Mouse (Mus musculus) cerebellum, postnatal 25 days (tissue): ENCODE measurements around the gene Wwox.

Source experiments
- DNase-seq, 2 experiments: peaks; one replicate each; pipeline ENCODE4 v3.0.0; 2021; ENCODE audit warnings: mixed read lengths in 2 of 2

Gene Wwox

DNA sequence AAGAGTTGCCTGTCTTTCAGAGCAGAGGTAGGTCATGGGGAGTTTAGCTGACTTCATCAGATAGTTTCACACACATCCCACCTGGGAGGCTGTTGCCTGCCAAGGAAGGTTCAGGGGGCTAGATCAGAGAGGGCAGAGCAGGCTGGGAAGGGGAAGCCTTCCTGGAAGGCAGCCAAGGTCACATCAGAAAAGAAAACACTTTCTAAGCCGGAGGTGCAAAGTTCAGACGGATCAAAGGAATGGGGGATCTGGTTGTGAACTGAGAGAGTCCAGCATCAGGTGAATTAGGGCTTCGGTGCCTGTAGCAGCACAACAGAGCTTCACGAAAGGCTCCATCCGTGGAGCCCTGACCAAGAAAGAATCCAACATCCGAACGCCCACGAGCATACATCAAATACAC, 488.0 kb downstream of the Wwox start:
- DNase-seq = no peak

DNA sequence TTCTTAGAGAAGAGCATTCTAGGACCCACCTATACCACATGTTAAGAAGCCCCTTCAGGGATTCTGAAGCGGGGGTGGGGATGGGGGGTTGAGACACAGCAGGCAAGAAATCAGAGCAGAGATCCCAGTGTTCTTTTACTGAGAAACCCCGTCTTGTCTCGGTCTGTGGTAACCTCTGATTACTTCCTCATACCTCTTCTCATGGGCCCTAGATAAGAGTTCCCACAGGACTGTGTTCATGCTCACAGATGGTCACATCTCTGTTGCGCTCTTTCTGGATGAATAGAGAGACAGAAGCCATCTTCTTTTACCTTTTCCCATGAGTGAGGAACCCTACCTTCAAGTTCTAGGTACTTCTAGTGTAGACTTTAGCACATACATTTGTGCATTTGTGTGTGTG, 488.5 kb downstream of the Wwox start:
- no peak for DNase-seq

DNA sequence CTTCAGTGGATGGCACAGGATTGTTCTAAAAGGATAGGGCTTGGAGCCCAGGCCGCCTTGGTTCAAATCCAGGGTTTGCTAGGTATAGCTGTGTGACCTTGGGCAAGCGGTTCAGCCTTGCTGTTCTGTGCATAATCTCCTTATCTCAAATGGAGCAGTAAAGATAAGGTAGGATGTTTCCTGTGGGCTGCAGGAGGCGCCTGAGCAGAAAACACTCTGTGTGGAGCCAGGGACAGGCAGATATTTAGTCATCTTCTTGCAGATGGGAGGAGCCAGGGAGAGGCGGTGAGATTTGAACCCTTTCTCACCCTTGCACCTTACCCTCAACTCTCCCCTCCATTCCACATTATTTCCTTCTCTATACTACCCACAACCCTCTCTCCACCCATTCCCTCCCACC, 490.1 kb downstream of the Wwox start:
- DNase-seq = no peak

DNA sequence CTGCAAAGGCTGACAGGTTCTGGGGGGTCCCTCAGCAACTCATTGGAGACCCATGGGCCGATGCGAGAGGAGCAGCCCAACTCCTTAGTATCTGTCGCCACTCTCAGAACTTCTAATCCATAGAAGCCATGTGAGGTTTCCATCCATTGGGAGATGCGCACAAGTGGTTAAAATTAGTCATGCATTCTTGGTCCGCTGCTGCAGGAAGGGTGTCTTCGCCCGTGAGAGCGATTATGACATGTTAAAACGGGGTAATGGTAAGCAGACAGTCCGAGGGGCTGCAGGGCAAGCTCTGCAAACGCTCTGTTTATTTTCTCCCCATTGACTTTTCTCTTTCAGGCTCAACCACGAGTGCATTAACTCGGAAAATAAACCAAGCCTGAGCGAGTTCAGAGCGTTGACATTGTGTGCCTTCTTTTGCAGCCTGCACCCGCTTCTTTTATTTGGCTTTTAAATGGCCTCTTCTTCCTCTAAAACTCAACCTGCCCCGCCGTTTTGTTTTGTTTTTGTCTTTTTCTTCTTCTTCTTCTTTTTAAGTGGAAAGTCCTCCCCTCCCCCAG, 492.7 kb downstream of the Wwox start:
- DNase-seq = no peak

DNA sequence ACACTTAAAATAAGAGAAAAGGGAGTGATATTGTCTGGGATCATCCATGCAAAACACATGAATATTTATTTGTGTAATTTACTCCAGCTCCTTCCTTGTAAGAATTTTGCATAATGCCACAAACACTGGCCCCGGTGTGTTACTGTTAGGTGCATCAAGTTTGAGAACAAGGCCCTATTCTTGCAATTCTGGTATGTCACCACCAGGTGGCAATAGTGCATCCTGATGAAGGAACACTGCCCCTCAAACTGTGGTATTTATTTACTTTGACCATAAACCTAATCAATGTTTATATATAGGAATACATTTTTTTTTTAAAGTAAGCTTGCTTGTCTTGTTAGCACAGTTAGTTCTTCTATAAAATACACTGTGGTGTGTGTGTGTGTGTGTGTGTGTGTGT, 493.8 kb downstream of the Wwox start:
- DNase-seq = peak in 1 of 2 experiments; percentile 12

DNA sequence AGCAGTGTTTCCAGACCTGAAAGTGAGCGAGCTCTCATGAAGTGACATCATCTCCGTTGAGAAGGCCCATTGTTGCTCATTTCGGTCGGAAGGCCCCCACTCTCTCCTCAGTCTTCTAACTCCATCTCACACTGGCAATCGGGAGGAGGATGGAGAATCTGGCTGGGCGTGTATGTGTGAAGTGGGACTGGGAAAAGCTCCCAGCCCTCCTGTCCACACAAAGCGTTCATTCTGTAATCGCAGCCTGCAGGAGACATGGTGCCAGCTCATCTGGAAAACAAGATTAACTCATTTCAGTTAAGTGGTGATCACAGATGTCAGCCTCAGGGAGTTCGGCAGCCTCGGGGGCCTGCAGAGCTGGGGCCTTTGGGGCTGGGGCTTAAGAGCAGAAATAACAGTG, 497.4 kb downstream of the Wwox start:
- DNase-seq = no peak

DNA sequence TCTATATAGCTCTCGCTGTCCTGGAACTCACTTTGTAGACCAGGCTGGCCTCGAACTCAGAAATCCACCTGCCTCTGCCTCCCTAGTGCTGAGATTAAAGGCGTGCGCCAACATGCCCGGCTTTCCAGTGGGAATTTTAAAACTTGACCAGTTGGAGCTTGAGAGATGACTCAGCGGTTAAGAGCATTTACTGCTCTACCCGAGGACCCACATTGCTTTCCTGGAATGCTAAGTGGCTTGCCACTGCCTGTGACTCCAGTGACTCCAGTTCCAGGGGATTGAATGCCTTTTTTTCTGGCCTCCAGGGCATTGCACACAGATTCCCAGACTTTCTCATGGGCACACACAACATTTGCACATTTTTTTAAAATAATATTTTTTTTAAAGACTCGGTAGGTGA, 499.9 kb downstream of the Wwox start:
- DNase-seq = no peak

DNA sequence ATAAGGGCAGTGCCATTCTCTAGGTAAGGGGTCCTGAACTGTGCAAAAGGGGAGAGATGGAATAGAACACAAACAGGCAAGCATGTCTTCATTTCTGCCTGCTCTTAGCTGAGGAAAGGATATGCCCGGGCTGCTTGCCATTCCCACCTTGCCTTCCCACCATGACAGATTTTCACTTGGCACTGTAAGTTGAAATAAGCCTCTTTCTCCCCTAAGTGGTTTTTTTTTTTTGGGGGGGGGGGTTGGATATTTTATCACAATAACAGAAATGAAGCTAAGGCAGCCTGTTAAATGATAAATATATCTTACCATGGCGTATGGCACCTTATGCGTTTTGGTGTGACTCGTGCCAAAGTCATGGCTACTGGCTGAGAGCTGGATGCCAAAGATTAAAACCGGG, 501.6 kb downstream of the Wwox start:
- DNase-seq = peak in 1 of 2 experiments; percentile 26

DNA sequence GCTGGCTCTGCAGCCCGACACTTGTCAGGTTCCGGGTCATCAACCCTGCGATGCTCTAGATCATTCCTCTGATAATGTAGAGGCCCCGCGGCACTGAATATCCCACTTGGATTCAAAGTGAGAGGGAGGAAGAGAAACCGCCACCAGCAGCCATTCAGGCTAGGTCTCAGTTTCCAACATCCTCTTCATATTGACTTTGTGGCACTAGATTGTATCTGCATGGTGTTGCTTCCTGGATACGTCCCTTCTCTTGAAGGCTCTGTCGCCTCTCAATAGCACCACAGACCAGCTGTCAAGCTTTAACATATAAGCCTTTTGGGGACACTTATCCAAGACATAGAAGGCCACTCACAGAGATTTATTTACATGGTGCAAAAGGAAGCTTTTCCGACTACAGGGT, 502.2 kb downstream of the Wwox start:
- no peak for DNase-seq

DNA sequence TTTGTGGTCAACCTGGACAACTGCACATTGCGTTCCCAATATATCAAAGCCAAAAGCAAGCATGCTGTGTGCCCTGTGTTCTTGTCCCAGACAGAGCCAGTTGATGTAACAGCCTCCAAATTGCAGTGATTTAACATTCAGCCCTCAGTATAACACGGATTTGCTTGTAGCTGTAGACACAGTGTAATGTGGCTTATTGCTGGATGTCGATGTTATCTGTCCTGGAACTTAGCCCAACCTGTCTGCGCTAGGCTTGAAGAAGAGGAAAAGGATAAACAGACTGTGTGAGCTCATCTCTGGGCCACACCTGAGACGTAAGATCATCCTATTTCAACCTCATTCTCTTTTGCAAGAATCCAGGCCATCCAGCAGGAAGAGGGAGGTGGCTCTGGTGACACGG, 508.5 kb downstream of the Wwox start:
- no peak for DNase-seq

DNA sequence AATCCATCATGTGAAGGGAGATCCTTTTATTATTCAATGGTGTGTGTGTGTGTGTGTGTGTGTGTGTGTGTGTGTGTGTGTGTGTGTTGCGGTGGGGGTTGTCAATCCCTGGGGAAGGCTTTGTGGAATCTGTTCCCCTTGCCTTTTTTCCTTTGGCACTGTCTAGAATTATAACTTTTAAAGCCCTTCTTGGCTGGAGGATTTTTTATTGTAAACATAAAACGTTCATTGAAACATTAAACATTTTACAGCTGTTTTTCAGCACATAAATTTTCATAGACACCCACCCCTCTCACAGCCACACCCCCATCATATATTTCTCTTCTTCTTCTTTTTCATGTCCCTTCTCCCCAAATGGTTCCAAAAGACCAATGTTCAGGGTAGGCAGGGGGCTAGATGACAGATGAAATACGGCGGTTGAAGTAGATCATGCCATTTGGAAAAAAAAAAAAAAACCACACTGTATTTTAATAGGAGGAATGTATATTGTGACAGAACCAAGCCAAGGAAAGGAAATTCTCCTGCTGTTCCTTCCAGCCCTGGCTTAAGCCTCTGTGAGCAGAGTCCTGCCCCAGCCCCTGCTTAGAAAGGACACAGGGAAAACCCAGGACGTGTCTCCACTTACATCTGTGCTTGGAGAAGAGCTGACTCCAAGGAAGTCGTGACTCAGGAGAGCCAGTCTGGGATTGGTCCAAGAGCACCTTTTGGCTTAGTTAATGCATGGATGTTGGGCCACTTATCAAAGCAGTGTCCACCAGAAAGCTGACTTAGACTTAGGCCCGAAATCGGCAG, 517.1 kb downstream of the Wwox start:
- no peak for DNase-seq

DNA sequence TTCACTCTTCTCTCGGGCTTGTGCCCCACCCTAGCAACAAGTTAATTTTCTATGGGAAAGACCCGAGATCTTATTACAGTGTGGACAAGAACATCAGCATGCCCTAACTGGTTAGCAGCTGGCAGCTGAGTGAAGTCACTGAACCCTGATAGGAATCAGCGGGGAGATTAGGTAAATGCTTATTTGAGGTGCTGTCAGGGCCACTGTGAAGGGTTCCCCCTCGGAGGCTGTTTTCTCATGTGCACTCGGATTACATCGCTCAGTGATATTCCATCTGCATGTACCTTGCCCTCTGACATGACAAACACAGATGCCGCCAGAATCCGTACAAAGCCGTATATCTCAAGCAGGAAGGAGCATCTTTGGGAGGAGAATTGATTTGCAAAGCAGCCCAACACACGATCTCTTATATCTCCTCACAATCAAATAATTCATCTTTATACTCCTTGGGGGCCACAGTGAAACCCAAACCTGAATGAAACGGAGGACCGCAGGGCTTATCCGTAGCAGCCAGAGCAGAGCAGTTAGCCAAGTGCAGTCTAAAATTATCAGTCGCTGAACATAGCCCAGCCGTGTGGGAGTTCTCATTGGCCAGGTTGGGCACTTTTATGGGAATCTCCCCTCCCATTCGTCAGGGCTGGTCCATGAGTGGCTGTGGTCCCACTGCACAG, 519.1 kb downstream of the Wwox start:
- DNase-seq = no peak

DNA sequence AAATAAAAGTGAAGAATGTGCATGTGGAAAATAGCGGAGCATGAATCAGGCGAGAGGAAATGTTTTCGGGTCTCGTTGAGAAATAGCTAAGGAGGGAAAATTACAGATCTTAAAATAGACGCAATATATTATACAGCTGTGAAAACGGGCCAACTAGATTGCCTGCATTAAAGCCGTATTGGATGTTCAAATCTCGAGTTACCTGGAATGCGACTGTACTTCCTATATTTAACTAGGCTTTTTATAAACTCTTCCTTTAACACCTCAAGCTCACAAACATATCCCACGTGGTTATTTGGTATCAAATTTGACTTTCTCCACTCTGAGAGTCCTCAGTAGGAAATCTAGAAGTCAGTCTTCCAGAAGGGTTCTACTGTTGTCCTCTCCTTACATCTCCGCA, 520.0 kb downstream of the Wwox start:
- no peak for DNase-seq

DNA sequence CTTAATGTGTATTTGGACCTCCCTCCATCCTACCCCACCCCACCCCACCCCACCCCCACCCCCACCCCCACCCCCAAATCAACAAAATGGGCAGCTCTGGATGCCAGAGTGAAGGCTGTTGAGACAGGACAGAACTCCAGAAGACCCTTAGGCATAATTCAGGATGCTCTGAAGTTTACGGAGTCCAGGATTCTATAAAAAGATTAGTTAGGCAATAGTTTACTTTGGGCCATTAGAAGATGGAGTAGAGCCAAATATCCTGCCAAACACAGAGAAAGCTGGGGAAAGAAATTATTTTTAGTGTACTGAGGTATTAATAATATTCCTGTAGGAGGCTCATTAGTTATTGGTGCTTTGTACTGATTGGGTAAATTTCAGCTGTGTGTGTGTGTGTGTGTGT, 523.0 kb downstream of the Wwox start:
- no peak for DNase-seq

DNA sequence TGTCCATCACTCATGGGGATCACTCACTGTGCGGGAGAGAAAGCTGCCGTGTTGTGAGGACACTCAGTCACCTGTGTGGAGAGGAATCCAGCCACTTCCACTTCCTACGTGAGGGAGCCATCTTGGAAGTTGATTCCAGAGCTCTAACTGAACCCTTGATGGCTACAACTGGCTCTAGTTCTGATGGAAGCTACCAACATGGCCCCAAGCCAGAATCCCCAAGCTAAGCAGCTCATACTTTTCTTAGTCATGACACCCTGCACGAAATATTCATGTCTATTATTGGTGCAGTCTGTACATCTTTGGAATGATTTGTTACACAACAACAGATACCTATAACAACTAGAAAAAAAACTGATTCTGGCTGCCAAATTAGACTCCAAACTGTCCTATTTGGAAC, 523.8 kb downstream of the Wwox start:
- DNase-seq = no peak

DNA sequence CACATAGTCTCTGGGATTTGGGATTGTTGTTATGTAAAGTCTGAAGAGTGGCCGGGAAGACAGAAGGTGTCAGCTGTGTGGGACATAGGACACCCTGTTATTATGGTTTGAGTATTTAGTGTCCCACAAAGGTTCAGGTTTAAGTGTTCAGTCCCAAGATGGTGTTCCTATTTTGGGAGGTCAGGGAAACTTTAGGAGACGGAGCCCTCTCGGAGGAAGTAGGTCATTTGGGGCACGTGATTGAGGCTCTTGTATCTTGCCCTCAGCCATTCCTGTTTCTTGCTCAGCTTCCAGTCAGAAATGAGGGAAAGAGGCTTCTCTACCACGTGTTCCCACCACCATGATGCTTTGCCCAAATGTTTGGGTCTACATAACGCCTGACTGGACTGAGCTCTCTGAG, 524.8 kb downstream of the Wwox start:
- DNase-seq = no peak

DNA sequence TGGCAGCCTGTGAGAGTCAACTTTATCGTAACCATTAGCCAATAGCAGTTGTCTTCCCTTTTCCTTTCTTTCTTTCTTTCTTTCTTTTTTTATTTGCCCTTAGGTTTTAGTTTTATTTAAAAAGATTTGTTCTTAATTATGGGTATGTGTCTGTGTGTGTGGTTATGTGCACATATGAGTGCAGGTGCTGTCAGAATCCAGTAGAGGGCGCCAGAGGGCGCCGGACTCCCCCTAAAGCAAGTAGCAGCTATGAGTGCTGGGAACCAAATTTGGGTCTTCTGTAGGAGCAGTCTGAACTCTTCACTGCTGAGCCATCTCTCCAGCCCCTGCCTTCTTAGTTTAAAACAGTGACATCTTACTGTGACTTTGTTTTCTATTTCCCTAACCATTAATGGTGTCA, 529.4 kb downstream of the Wwox start:
- DNase-seq = no peak

DNA sequence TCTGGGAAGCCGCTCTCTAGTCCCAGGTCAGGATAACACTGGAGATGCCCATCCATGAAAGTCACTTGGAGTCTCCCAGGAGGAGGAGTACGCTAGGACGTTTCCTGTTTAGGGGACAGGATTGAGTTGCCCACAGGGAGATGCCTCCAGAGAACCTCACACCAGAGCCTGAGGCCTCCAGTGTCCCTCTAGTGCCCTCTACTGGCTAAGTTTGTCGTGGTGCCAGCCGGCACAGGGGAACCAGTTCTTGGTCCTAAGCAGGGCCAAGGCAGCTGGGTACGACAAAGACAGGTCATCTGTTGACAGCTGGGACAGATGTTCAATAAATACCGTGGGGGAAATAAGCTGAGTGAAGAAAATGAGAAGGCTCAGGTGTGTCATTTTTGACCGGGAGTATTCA, 531.9 kb downstream of the Wwox start:
- DNase-seq = peak; percentile 81 to 88

DNA sequence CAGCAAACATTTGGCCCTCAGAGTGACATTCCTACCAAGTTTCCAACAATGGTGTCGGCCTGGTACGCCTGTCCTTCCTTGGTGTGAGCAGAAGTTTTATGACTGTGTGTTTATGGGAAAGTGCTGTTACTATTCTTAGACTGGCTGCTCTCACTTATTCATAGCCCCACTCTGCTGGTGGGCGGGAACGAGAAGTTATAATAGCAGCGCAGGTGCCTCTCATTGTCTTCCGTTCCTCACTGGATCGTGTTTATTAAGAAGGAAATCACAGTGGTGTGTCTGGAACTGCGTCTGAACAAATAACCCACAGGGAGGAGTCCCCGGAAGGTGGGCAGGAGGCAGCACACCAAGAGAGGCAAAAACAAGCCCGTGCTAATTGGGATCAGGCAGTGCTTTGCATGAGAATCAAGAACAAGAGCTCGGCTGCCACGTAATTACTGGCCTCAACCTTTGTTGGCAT, 533.6 kb downstream of the Wwox start:
- DNase-seq = no peak

DNA sequence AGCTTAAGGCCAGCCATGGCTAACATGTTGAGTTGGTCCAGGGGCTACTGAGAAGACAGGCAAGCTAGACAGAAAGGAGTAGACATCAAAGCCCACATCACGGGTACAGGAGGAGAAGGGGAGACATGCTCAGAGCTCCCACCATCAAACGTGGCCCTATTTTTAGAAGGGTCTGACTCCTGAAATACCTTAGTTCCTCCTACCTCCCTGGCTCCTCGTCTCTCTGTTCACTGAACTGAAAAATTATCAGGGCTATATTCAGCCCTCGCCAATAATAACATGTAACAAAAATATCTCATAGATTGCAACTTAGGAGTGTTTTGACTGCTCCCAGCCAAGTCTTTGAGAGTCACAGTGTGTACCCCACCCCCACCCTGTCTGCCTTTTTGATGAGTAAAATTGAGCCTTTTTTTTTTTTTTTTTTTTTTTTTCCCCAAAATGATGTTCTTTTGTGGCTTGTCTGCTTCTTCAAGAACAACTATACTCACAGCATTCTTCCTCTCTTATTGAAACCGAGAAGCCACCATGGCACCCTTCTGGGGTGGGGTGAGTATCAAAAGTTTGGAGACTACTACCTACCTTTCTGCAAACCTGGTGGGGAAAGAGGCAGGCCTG, 535.0 kb downstream of the Wwox start:
- DNase-seq = no peak

DNA sequence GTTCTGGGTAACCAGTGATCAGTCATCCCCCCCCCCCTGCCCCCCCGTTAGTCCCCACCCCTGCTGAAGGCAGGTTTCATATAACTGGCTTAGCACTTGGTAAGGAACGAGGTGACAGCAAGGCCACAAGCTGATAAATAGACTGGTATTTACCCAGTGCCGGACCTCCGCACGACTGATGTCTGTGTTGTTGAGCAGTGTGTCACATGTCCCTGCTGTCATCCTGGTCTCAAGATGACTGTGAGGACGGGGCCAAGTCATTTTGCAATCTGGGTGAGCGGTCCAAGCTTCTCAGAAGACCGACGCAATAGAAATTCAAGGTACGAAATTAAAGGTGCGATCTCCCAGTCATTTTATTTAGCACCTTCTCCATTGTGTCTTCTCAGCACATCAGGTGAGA, 538.3 kb downstream of the Wwox start:
- no peak for DNase-seq

DNA sequence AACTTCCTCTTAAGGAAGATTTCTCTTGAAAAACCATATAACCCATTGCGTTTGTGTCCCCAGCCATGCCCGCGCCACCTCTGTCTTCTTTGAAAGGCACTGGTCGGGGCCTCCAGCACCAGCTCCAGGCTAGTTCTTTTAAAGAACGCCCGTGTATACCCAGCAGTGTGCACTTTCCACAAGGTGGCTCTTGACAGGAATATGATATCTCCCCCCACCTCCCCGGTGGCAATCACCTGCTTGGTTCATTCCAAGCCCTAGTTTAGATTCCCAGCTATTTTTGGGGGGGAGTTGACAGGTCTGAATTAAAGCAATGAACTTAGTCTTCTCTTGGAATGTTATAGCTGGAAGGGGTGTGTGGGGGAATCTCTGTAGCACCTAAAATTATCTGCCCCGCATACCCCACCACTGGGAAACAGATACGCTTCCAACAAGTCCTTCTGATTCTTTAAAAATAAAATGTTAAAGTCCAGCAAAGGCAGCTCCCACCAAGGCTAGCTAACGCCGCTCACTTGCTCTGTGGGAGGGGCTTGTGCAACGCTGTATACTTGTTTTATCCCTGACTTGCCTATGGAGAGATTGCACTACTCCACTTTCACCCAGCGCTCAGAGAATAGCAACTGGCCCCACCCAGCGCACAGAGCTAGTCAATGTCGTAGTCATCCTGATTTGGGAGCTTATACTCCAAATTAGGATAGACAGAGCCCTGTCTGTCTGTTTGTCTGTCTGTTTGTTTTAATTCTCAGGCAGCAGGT, 538.9 kb downstream of the Wwox start:
- DNase-seq = no peak

DNA sequence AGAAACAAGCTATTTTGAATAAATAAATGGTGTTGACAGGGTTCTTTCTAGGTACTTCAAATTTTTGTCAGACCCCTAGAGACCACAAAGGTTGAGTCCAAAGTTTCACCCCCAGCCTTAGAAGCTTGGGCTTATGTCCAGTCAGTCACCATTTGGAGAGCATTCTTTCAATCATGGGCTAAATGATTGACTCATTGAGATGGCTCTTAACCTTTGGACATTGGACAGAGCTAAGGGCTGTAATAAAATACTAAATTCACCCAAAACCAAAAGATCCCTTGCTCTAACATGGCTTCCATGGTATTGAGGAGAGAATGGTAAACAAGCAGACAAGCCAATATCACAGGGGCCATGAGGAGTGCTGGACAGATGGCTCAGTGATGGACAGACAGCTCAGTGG, 540.2 kb downstream of the Wwox start:
- no peak for DNase-seq
